Mouse (Mus musculus): ENCODE data around the gene Tufm. TPM values are rescaled to one million over a fixed set of nuclear protein-coding genes. Genes with fewer than 3 reads are reported as not detected.

Gene Tufm
- 43.1 TPM for total RNA-seq (2023)

DNA sequence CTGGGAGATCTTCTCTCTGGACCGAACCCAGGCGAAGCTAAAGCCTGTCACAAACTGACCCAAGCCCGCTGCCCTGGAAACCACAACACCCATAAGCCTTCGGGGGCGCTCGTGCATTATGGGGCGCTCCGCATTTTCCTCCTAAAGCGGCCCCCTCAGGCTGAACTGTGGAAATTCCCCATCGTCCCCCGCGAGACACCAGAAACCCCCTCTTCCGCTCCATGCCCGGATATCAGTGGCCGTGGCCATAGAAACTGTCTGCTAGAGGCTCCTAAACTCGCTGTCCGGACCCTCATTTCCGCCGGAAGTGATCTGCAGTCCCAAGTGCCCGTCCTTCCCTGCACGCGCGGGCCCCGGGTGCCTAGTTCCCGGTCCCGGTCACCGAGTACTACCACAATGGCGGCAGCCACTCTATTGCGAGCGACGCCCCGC is at the start of gene Tufm:
TSS of gene Tufm (plus strand) at position 310 of the 432 bp plus-strand sequence.

DNA sequence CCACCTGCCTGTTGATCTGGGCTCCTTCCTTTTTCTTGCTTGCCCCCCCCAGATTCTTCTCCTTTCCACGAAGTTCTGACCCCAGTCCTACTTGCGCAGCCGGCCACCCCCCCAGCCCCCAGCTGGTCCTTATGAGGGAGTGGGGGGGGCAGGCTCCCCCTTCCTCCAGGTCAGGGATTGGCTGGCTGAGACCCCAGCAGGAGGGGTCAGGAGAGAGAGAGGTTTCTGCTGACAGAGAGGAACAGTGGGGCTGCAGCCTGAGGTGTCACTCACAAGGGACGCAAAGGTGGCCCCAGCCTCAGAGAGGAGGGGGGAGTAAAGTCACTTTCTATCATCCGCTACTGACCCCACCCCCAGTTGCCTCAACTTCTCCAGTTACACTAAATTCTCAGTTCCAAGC is 24.2 kb upstream of the Tufm start, which contains the start of gene Atp2a1:
TSS of gene Atp2a1 (minus strand) at position 105 of the 400 bp plus-strand sequence.

GRCm38 (mm10) chr7:126474993-126475581 is 12.1 kb upstream of the Tufm start, which contains the start of gene Sh2b1:
Sh2b1 (minus strand) TSS chr7:126475424.

DNA sequence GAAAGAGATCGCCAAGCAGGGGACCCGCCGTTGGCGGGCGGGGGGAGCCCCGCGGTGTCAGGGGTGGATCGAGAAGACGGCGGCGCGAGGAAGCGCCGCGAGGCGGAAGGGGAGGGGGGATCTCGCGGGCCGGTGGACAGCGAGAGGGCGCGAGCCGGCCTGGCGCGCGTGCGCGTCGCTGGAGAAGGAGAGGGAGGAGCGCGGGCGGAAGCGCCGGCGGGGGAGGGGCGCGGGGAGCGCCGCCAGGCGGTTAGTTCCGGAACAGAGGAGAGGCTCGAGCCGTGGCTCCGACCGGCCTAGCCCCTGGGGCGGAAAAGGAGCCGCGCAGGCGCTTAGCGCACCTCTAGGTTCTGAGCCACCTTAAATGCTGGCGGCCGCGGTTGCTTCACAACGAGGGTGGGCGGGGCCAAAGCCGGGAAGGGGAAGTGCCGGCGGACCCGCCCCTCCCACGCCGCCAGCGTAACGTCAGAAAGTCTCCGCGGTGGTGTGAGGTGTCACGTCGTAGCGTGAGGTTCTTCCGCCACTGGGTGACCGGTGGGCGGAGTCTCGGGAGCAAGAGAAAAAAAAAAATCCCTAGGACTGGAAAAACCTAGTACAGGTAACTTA is 16.2 kb downstream of the Tufm start, which contains the start of gene Atxn2l:
TSS of gene Atxn2l (minus strand) at position 165 of the 606 bp plus-strand sequence.

Other genes with a start within 250 kb of the Tufm start
- 59.1 TPM for gene Sbk1, start 214.7 kb upstream of the Tufm start, total RNA-seq (2023)
- 568 TPM for gene Lat, start 117.8 kb upstream of the Tufm start, total RNA-seq (2023)
- 86.1 TPM for gene Spns1, start 109.9 kb upstream of the Tufm start, total RNA-seq (2023)
- 22.8 TPM for gene Nfatc2ip, start 90.6 kb upstream of the Tufm start, total RNA-seq (2023)
- gene Cd19, start 72.5 kb upstream of the Tufm start, total RNA-seq (2023) = 78.2 TPM
- gene Rabep2, start 58.6 kb upstream of the Tufm start, total RNA-seq (2023) = 36.5 TPM
- gene Atp2a1, start 24.3 kb upstream of the Tufm start, total RNA-seq (2023) = 1.3 TPM
- gene Sh2b1, start 11.9 kb upstream of the Tufm start, total RNA-seq (2023) = 93.6 TPM
- gene Atxn2l, start 16.1 kb downstream of the Tufm start, total RNA-seq (2023) = 201 TPM
- gene Eif3c, start 79.0 kb downstream of the Tufm start, total RNA-seq (2023) = 132 TPM
- gene Apobr, start 97.6 kb downstream of the Tufm start, total RNA-seq (2023) = 3.3 TPM
- gene Cln3, start 98.5 kb downstream of the Tufm start, total RNA-seq (2023) = 99.4 TPM
- not detected for gene Il27, start 107.6 kb downstream of the Tufm start, total RNA-seq (2023)
- gene Nupr1, start 143.5 kb downstream of the Tufm start, total RNA-seq (2023) = not detected
- gene Sgf29, start 161.9 kb downstream of the Tufm start, total RNA-seq (2023) = 56.0 TPM
- not detected for gene Sult1a1, start 189.1 kb downstream of the Tufm start, total RNA-seq (2023)
- gene Bola2, start 208.0 kb downstream of the Tufm start, total RNA-seq (2023) = 174 TPM
- 7.5 TPM for gene Slx1b, start 208.4 kb downstream of the Tufm start, total RNA-seq (2023)
- 1,247 TPM for gene Coro1a, start 220.4 kb downstream of the Tufm start, total RNA-seq (2023)